Mouse (Mus musculus) testis, adult 2 months (tissue): ENCODE measurements at regions not wholly inside any gene's neighbourhood (a gene's known extent, or its start where the extent isn't known, plus 50 kb on each side); places are given as distances from the start of the nearest gene placed in this dataset.
"Not testable (repeated sequence)": the region's sequence is repeated elsewhere in the genome, so short reads cannot be mapped to it uniquely, and the experiment has no call there.

Experiments used
- CTCF ChIP-seq: fragments of 200-500 bp; IDR thresholded peaks from 2 replicates; pipeline ENCODE4 v1.5.1; 2012; ENCODE audit warnings: low read depth, mild to moderate bottlenecking, inconsistent platforms, low read length, moderate library complexity; ENCODE audit not compliant: control insufficient read depth, insufficient read depth, insufficient replicate concordance
- POLR2A ChIP-seq: fragments of 200-500 bp; IDR thresholded peaks from 2 replicates; pipeline ENCODE4 v1.6.1; 2012; ENCODE audit warnings: low read depth, mild to moderate bottlenecking, inconsistent platforms, low read length, moderate library complexity; ENCODE audit not compliant: control insufficient read depth

DNA sequence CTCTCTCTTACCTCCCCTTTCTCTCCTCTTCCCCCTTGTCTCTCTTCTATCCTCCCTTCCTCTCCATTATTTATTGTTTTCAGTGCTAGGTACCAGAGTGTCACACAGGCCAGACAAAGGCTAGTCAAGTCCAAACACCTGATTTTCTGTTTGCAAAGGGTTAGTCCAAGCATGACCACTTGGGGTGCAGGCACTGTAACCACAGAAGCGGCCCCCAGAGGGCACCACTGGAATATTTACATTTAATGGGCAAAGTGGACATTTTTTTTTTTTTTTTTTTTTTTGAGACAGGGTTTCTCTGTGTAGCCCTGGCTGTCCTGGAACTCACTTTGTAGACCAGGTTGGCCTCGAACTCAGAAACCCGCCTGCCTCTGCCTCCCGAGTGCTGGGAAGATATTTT is 66.3 kb upstream of the Myrip start:
- not testable (repeated sequence) for TF ChIP-seq CTCF, POLR2A
